8 mouse cellular contexts compared by ENCODE assay signal in genomic region chr5:122501101-122502076, GRCm38 (mm10). TPM values are rescaled to one million over a fixed set of nuclear protein-coding genes. Genes with fewer than 3 reads are reported as not detected.
DNase-seq lines count a peak whose midpoint lies in the region; ATAC-seq lines count a peak whose summit lies in the region.

No protein-coding gene starts in this region.

- H3K27ac ChIP-seq in limb, embryonic 11.5 days (replicated peaks; ENCODE audit: low read depth, low read length) = peak overlapping the region; percentile 97
- H3K27ac ChIP-seq in midbrain, embryonic 10.5 days (replicated peaks) = peak overlapping the region; percentile 100

- H3K9ac ChIP-seq in limb, embryonic 11.5 days (ENCODE audit: low read length) = peak overlapping the region; percentile 98

- peaks cover 6% of the 10 kb centered on the region for H3K4me1 ChIP-seq in limb, embryonic 11.5 days (ENCODE audit: control insufficient read depth, insufficient read depth, low read length)
- H3K4me1 ChIP-seq in midbrain, embryonic 10.5 days = peaks cover 47% of the 10 kb centered on the region

- H3K27me3 ChIP-seq in limb, embryonic 11.5 days (ENCODE audit: control insufficient read depth, insufficient read depth, low read length) = no peaks in the 10 kb centered on the region
- H3K27me3 ChIP-seq in midbrain, embryonic 10.5 days (ENCODE audit: low read depth, poor library complexity, severe bottlenecking) = peaks cover 8% of the 10 kb centered on the region

- peak; percentile 97 for DNase-seq in heart, adult 11 months
- DNase-seq in heart, adult 8-10 months (ENCODE audit: low spot score) = no peak
- peak; percentile 77 for DNase-seq in cerebellum, adult 9-11 months
- DNase-seq in induced T-regulatory cell, adult 2 months (ENCODE audit: low read depth) = peak; percentile 65
- DNase-seq in limb, embryonic 11.5 days (ENCODE audit: low spot score) = peak; percentile 73
- DNase-seq in midbrain, embryonic 10.5 days (ENCODE audit: low spot score) = peak; percentile 78
- DNase-seq in spleen, postnatal 10 days (ENCODE audit: low spot score in 2 of 2) = peak; percentile 74 to 81

- no peaks in the 10 kb centered on the region for H3K9me3 ChIP-seq in limb, embryonic 11.5 days (ENCODE audit: control insufficient read depth, low read length)
- H3K9me3 ChIP-seq in midbrain, embryonic 10.5 days (replicated peaks) = peaks cover 1% of the 10 kb centered on the region; the same call in 1 of the 2 replicates

- WGBS in limb, embryonic 11.5 days = under 1% methylated on average over 104 of the region's 113 CpGs
- WGBS in midbrain, embryonic 10.5 days = under 1% methylated on average over 113 of the region's 113 CpGs

- H3K4me2 ChIP-seq in limb, embryonic 11.5 days (ENCODE audit: low read depth, severe bottlenecking) = peak overlapping the region; percentile 68

- peaks cover 7% of the 10 kb centered on the region for H3K36me3 ChIP-seq in limb, embryonic 11.5 days (ENCODE audit: control insufficient read depth, insufficient read depth, low read length)
- peaks cover 37% of the 10 kb centered on the region for H3K36me3 ChIP-seq in midbrain, embryonic 10.5 days

- ATAC-seq in frontal cortex, adult (ENCODE audit: low TSS enrichment) = 0 out of 2 replicates have a peak, but pooled peaks have one; percentile 1
- ATAC-seq in limb, embryonic 11.5 days (ENCODE audit: insufficient number of reproducible peaks, low FRiP score, low TSS enrichment, low read depth) = peak; percentile 42

- H3K4me3 ChIP-seq in limb, embryonic 11.5 days (ENCODE audit: low read depth, low read length) = peak overlapping the region; percentile 68
- H3K4me3 ChIP-seq in midbrain, embryonic 10.5 days = peak overlapping the region; percentile 97

RNA-seq across cellular contexts. Expression of gene Atp2a2, which starts 0.6 kb away (rescaled TPM):
- over 10,000 TPM; 11,934 to 13,904 (median 12,774) TPM for total RNA-seq in heart, adult 8-10 months (2022)
- 36.7 and 43.6 TPM in 2 replicates for polyA plus RNA-seq in limb, embryonic 11.5 days (2014; fragmentation: Nextera tagmentation; extraction: Ambion mirVana)
- 37.0 and 37.7 TPM in 2 replicates for polyA plus RNA-seq in midbrain, embryonic 10.5 days (2016; fragmentation: Nextera tagmentation; extraction: Ambion mirVana)
